Mouse (Mus musculus): Measurements from ENCODE around the gene Jdp2. TPM values are rescaled to one million over a fixed set of nuclear protein-coding genes. Genes with fewer than 3 reads are reported as not detected.

The Jdp2 gene
- total RNA-seq, 2 experiments from 2014 or later: 15.6 to 33.3 TPM

DNA sequence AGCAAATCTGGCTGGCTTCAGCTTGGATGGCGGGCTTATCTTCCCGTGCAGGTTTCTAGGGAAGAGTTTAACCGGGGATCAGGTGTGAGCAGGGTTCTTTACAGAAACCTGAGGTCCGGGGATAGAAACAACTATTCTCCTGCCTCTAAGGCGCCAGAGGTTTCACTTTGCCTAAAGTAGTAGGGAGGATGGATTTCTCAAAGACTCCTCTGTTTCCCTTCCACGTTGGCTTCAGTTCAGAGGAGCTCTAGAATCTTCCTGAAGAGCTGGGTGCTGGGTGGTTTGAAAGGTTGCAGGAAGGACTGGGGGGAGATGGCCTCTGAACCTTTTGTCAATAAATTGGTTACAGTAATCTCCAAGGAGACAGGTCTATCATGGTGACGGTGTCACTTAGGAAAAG lies 1.8 kb downstream of the Jdp2 start:
- no peak for ATAC-seq (ENCODE audit: poor library complexity, severe bottlenecking)

DNA sequence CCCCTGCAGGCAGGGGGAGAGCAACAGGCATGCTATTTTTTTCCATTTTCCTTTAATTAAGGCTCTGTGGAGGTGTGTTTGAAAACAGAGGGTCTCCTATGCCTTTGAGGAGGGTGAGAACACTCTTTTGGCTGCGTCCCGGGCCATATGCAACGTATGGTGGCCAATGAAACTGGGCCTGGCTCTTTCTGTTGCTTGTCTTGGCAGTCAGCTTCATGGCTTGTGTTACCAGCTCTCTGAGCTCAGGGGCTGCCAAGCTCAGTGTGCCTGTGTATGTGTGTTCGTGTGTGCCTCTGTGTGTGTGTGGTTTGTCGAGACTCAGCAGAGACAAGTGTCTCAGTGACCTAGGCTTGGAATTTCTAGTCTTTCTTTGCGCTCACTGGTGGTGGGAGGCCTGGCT lies 2.7 kb downstream of the Jdp2 start:
- ATAC-seq (ENCODE audit: poor library complexity, severe bottlenecking): no peak

DNA sequence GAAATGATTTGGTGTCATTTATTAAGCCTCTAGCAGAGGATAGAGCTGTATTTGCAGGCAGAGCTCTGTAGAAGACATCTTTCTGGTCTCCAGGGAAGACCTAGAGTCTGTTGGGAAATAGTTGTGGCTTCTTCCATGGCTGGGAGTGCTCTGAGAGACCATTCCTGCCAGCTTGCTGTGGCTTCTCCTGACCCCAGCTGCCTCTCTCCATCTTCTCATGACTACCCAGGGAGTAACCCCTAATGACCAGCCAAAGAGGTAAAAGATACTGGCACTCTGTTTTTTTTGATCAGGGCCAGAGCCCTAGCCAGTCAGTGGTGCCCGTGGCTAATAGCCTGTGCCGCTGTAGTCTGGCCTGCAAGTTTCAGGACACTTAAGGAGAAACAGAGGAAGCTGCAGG lies 3.3 kb downstream of the Jdp2 start:
- no peak for ATAC-seq (ENCODE audit: poor library complexity, severe bottlenecking)

DNA sequence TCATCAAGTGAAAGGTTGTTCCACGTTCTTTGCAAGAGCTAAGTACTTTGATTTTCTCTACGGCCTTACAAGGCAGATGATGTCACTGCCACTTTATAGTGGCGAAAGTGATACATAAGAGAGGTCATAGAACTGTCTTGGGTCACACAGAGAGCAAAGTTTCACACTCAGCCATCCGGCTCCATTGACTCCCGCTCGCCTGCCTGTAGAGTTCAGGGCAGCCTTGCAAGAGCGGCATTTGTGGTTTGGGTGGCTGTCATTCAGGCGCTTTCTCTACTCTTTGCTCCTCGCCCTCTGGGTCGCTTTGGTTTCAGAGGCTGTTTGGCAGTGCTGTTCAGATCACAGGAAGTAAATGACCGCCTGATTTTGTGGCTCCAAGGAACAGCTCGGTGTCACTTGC lies 4.0 kb downstream of the Jdp2 start:
- no peak for ATAC-seq (ENCODE audit: poor library complexity, severe bottlenecking)

DNA sequence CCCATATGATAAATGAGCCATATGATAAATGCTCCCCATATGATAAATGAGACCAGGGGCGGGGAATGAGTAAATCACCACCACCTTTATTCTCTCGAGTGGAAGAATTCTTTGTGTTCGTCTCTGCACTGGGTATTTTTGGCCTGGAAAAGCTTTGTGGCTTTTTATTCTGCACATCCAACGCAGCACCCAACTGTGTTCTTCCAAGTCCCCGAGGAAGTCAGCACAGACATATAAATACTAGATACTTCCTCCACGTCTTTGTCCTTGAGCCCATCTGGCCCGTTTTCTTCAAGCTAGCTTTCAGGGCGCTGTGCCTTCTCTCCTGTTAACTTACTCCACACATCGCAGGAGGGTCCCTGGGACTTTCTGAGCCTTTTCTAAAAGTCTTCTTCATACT lies 4.9 kb downstream of the Jdp2 start:
- ATAC-seq (ENCODE audit: poor library complexity, severe bottlenecking): no peak

DNA sequence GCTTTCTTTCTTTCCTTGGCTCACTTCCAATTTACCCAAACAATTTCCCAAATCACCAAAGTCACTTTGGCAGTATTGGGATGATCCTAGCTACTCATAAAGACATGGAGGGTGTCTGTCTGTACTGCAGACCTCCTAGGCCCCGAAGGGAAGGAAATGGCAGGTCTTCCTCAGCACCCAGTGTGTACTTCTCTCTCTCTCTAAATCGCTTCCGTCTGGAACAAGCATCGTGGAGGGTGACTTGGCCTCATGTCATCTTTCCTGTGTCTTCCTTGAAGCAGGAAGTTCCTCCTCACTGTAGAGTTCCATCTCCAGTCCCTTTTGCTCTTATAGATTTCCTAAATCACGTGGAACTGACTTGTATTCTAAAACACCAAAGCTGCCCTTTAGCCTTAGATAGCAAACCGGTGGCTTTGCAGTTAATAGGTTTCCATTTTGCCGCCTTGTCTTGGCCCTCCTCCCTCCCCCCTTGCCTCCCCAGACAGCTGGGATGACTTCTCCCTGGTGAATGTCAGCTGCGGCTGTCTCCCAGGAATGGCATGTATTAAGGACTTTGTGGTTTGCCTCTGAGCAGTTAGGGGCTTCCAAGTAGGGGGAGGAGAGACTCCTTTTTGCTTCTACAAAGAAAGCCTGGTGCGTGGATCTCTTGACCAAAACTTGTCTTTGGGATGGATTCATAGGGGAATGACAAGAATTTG lies 5.6 kb downstream of the Jdp2 start:
- ATAC-seq (ENCODE audit: poor library complexity, severe bottlenecking): no peak

DNA sequence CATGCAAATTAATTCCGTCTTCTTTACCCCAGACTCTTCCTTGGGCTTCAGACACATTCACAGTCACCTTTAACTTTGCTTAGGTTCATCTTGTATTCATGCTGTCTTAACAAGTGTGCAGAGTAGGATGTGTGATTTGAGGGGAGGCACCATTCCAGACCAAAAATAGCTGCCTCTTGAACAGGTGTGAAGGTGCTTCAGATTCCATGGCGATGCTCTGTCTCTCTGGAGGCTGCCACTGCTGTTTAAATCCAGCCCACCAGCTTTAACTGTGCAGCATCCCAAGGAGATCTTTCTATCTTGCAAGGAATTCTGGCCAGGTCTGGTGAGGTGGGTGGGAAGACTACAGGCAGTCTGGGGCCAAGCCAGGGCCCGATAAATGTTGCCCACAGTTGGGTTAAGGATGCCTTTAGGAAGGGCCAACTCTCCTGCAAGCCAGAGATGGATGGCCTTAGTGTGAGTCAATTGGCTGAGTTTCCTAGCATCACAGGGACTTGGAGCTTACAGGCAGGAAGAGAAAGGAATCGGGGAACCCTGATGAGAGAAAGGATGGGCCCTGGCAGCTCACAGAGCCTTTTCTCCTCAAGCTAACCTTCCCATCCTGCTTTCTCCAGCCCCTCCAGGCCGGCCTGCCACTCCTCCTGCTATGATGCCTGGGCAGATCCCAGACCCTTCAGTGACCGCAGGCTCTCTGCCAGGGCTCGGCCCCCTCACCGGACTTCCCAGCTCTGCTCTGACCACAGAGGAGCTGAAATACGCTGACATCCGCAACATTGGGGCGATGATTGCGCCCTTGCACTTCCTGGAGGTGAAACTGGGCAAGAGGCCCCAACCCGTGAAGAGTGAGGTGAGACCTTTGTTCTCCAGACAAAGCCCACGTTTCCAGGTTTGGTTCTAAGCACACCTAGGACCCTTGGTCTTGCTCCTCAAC lies 9.0 kb downstream of the Jdp2 start:
- peak; percentile 73 for ATAC-seq (ENCODE audit: poor library complexity, severe bottlenecking)

DNA sequence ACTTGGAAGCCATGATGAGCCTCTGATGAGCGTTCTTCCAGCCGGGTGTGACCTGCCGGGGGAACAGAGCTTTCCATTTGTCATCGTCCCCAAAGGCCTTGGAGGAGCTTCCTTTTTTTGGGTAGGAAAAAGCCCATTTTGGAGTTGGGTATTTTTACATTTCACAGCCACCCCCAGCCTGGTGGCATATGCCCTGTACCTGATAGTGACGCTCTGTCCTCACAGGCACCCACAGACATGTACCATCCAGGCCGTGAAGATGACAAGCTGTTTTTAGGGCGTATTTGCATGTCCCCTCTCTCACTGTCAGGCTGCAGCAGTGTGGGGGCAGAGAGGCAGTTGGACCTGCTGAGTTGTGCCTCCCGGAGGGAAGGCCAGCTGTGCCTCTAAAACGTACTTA lies 11.3 kb downstream of the Jdp2 start:
- no peak for ATAC-seq (ENCODE audit: poor library complexity, severe bottlenecking)

DNA sequence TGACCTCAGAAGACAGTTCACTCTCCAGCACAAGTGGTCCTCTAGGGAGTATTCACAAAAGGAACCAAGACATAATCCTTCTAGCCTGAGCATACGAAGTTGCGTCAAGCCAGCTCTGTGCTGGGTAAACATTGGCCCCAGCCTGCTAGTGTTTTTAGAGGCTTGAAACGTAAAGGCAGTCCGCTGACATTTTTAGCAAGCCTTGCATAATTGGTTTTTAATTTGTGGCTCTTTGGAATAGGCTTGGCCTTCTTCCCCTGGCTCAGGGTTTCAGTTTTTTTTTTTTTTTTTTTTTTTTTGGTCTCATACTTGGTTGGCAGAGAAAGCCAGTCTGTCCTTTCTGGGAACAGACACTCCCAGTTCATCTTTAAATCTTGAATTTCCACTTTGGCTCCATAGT lies 15.3 kb downstream of the Jdp2 start:
- ATAC-seq (ENCODE audit: poor library complexity, severe bottlenecking): no peak

DNA sequence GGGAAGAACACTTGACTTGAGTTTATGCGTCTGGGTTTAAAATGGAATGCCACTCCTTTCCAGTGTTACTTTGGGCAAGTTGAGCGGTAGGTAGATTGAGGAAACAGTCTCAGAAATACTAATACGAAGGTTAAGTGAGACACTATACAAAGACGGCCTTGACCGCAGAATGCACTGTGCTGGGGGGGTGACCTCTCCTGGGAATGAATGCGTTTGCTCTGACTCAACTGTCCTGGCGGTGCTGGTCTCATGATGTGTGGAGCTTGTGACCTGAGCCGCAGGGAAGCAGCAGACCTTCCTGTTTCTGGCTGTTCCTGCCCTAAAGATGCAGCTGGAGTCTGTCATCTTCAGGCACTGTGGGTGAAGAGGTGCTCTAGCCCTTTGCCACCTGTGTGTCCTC lies 16.7 kb downstream of the Jdp2 start:
- no peak for ATAC-seq (ENCODE audit: poor library complexity, severe bottlenecking)

DNA sequence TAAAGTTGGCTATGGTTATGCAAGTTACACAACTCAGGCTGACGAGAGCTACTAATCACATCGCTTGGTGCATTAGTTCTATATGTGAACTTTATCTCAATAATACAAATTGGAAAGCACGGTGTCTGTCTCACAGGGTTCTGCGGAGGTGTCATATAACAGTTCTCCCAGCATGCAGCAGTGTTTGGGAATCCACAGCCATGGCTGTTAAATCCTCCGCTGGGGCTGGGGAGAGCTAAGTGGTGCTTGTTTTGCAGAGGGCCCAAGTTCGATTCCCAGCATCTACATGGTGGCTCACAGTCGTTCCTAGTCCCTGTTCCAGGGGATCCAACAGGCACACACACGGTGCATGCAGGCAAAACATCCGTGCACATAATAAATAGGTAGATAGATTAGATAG lies 19.1 kb downstream of the Jdp2 start:
- no peak for ATAC-seq (ENCODE audit: poor library complexity, severe bottlenecking)

DNA sequence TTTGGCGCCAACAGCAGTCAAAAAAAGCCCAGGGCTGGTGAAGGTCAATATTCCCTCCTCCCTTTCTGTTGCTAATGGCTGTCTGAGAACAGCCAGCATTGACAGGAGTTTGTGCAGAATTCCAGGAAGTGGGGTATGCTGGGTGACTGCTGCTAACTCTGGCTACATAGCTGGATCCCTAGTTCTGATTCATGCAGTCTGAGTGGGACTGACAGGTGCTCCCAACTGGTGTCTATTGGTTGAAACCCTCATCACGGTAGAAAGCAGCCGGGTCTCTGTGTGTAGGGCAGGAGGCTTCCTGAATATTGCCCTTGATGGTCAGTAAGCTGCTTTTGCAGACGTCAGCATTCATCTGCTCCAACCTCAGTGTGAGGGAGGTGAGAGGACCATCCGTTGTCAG lies 19.6 kb downstream of the Jdp2 start:
- ATAC-seq (ENCODE audit: poor library complexity, severe bottlenecking): no peak

DNA sequence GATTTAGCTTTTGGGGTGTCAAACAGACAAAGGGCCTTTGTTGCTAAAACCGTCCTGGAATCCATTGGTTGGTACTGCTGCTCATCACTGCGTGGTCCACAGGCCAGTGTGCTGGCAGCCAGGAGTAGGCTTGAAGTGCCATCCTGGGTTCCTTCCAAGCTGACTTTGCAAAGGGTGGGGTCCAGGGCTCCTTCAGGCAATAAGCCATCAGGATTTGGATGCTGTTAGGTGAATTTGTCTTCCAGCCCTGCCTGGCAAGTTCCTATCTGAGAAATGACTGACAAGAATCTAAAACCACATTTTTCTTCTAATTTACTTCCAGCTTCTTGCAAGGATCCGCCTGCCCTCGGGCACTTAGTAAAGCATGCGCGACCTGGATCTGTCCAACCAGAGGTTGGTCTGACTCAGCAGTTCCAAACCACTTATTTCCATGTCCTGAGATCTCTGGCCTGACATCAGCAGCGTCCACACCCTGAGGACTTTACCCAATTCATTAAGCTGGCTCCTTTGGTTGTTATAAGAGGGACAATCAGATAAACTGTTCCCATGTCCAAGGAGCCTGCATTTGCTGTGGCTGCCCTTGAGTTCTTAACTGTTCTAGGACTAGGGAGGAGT lies 20.6 kb downstream of the Jdp2 start:
- no peak for ATAC-seq (ENCODE audit: poor library complexity, severe bottlenecking)

DNA sequence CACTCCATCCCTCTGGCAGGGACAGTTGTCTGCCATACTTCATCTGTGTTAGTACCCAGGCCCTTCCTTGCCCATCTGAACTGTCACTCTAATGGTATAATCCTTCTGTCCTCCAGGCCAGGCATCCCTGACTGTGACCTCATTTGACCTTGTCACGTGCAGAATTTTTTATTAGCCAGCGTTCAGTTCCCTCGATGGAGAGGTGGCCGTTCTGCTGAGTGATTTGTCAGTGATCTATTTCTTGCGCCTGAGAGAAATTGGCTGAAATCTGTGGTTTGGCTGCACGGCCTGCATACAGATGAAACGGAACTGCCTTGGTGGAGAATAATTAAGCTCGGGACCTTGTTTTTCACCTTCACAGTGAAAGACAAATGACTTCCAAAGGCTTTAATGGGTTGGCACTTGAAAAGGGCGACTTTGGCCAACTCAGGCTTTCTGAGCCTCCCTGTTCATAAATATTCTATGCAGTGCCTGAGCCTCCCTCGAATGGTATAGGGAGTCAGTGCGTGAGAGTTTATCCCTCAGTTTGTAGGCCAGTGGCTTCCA lies 21.1 kb downstream of the Jdp2 start:
- no peak for ATAC-seq (ENCODE audit: poor library complexity, severe bottlenecking)

DNA sequence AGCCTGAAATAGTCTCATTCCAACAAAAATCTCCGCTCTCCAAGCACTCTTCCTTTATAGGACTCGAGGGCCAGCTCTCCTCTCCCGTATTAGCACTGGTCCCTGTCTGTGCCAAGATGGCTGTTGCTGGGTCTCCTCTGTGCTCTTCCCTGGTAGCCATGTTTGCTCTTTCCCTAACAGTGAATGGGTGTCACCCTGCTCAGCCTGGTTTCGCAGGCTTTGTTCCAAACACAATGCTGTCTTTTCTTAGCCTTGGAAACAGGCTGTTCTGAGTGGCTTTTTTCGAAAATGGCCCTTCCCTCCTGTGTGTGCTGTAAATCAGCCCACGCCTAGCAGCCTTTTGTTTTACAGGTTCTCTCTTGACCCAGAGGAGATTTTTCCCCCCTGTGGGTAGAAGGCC lies 22.2 kb downstream of the Jdp2 start:
- ATAC-seq (ENCODE audit: poor library complexity, severe bottlenecking): no peak

DNA sequence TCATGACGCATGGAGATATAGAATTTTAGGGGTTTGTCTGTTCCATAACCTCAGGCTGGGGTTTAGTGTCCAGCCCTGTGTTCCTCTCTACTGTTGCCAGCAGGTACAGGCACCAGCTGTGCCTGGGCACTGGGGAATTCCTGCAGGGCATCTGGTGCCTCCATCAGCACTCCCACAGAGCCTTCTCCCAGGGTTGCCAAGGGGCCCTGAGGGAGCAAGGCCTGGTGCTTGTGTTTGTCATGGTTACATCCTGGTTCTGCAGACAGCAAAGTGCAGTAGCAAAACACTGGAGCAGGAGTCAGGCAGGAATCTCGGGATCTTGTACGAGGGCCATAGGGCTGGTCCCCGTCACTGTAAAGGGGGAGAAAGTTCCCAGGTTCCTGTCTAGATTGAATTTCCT lies 22.8 kb downstream of the Jdp2 start:
- ATAC-seq (ENCODE audit: poor library complexity, severe bottlenecking): no peak

DNA sequence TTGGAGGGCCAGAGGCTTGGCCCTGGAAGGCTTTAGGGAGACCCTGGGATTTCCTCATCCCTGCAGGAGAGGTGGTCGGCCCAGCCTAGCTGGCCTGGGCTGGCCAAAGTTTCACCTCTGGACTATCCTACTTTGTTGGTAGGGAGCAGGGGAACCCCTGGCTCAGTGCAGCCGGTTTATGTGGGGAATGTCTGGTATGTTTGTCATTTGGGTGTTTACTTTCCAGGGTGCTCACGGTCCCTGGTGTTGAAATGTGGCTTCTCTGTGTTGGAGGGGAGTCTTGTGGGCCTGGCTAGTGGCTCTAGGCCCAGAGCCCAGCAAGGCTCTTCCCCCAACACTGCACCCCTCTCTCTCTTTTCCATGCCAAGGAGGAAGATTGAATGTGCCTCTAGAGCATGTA lies 24.9 kb downstream of the Jdp2 start:
- ATAC-seq (ENCODE audit: poor library complexity, severe bottlenecking): no peak

DNA sequence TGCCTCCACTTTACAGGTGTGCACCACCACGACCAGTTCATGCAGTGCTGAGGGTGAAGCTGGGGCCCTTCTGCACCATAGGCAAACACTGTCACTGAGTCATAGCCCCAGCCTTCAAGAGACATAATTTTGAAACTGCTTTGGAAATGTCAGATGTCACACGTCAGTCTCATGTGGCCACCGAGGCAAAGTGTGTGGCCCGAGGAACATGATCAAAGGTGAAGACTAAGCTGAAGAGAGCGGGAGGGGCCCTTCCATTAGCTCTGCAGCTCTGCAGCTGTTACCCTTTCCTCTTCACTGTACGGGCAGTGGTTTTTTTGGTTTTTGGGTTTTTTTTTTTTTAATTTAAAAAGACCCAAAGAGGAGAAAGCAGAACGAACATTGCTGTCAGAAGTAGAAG lies 25.8 kb downstream of the Jdp2 start:
- peak; percentile 39 for ATAC-seq (ENCODE audit: poor library complexity, severe bottlenecking)

DNA sequence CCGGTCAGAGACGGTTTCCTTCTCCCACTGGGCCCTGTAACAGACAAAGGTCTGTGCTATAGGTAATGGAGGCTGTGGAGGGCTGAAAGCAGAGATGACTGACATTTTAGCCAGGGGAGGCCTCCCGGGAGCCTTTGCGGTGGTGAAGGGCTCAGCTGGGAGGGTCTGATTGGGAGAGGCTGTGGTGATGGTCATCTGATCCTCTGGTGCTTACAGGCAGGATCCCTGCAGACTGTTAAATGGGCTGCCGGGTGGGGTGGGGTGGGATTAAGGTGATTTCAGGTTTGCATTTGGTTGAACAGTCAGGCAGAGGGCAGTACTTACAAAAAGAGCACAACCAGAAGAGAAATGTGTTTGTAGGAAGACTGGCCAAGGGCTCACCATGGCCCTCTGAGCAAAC lies 27.0 kb downstream of the Jdp2 start:
- ATAC-seq (ENCODE audit: poor library complexity, severe bottlenecking): no peak

DNA sequence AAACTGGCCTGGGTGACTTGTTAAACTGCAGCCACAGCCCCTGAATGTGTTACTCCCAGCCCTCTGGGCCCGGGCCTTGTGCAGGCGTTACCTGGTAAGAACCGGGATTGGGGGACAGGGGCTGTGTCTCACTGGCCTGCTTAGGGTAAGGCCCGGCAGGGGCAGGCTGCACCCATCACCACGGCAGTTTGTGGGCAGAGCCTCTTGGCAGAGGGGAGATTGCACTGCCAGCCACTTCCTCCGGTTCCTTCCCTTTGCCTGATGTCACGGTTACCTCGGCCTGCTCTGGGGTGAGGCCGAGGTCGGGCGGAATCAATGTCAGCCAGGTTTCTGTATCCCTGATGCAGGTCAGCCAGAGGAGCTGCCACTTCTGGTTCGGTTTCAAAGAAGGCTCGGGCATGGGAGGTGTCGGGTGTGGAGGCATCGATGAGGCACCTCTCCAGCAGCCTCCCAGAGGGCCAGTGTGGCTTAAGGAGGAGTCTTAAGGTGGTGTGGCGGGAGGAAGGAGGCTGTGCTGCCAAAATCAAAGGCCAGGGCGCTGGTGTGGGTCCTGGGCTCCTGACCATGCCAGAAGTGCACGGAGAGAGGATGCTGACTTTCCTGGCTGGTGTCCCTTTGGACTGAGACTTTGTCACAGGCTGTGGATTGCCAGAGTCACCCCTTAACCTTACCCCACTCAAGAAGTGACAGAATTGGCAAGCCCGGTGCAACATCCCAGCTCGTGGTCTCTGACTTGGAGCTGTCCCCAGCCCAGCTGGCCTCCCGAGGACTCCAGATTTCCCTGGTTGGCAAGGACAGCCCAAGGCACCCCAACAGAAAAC lies 31.0 kb downstream of the Jdp2 start:
- peak; percentile 92 for ATAC-seq (ENCODE audit: poor library complexity, severe bottlenecking)

DNA sequence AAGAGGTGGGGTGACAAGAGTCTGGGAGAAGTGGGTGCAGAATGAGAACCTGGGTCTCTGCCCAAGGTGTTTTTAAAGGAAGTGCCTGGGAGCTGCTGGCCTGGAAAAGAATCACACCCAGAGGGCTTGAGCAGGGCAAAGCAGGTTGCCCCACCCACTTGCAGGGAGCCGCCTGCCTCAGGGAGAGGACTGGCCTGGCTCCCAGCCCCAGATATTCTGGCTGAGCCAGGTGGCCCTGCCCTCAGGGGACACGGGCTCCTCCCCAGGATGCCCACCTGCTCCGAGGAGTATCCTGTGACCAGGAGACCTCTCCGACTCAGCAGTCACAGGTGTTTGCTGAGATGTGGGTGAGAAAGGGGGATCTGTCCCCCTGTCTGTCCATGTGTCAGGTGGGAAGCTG lies 32.4 kb downstream of the Jdp2 start:
- ATAC-seq (ENCODE audit: poor library complexity, severe bottlenecking): no peak

Measured in megakaryocyte, adult 5-6 weeks (primary cell).